Mouse (Mus musculus) large intestine, adult 2 months (tissue): ENCODE measurements around the gene Heatr6. TPM values are rescaled to one million over a fixed set of nuclear protein-coding genes. Genes with fewer than 3 reads are reported as not detected.
A peak's percentile ranks its signal among the peaks of the same experiment; 100 is the strongest.

Experiments
- DNase-seq: peaks from one replicate; pipeline ENCODE4 v3.0.0-alpha.2; 2012; ENCODE audit warnings: low read depth, low spot score
- WGBS: fragments of 180-500 bp; shearing (Covaris S2); methylation state at CpG from one replicate; pipeline ENCODE4 v1.1.7; 2018; 5-methylcytosine and 5-hydroxymethylcytosine counted together
- polyA plus RNA-seq: library from polyadenylated mRNA; depleted of rRNA; stranded (reverse); fragments of >200 nt; gene quantifications from 2 replicates; pipeline ENCODE4 v1.2.3, GENCODE M21; 2012

Heatr6 gene
- polyA plus RNA-seq, 1 experiment = 12.1 TPM

- WGBS = 74% methylated on average over 5 of the region's 5 CpGs
- DNase-seq = no peak
Measured at GRCm38 (mm10) chr11:83746681-83747080, 6.8 kb upstream of the Heatr6 start, which contains the start of gene Wfdc21. TSS of gene Wfdc21 (plus strand) at chr11:83746940.

GRCm38 (mm10) chr11:83747376-83748265 is 5.9 kb upstream of the Heatr6 start:
- no peak for DNase-seq
- 52% methylated on average over 6 of the region's 6 CpGs for WGBS

- WGBS = 4% methylated on average over 8 of the region's 8 CpGs
- DNase-seq = no peak
Measured at GRCm38 (mm10) chr11:83754227-83754626, 731 bp downstream of the Heatr6 start.

- WGBS = 66% methylated on average over 9 of the region's 9 CpGs
- DNase-seq = no peak
Measured at GRCm38 (mm10) chr11:83767306-83767705, 13.8 kb downstream of the Heatr6 start.

GRCm38 (mm10) chr11:83768976-83769375 is 15.5 kb downstream of the Heatr6 start:
- WGBS = 92% methylated on average over 4 of the region's 4 CpGs

GRCm38 (mm10) chr11:83771014-83771413 is 17.5 kb downstream of the Heatr6 start:
- 94% methylated on average over 7 of the region's 7 CpGs for WGBS
- no peak for DNase-seq

More at GRCm38 (mm10) chr11:83768976-83769375, 15.5 kb downstream of the Heatr6 start:
- DNase-seq = no peak

GRCm38 (mm10) chr11:83772341-83772740 is 18.8 kb downstream of the Heatr6 start:
- 95% methylated on average over 6 of the region's 6 CpGs for WGBS
- DNase-seq = no peak

GRCm38 (mm10) chr11:83773691-83774090 is 20.2 kb downstream of the Heatr6 start:
- WGBS = 93% methylated on average over 16 of the region's 16 CpGs
- no peak for DNase-seq

- DNase-seq = no peak
- WGBS = 94% methylated on average over 11 of the region's 11 CpGs
Measured at GRCm38 (mm10) chr11:83774324-83774723, 20.8 kb downstream of the Heatr6 start.

- no peak for DNase-seq
- 90% methylated on average over 8 of the region's 8 CpGs for WGBS
Measured at GRCm38 (mm10) chr11:83776798-83777197, 23.3 kb downstream of the Heatr6 start.

- 88% methylated on average over 14 of the region's 14 CpGs for WGBS
- DNase-seq = no peak
Measured at GRCm38 (mm10) chr11:83783931-83784600, 30.6 kb downstream of the Heatr6 start.

GRCm38 (mm10) chr11:83784661-83785060 is 31.2 kb downstream of the Heatr6 start:
- no peak for DNase-seq
- WGBS = 83% methylated on average over 2 of the region's 2 CpGs

GRCm38 (mm10) chr11:83785366-83785765 is 31.9 kb downstream of the Heatr6 start:
- WGBS = 6% methylated on average over 2 of the region's 2 CpGs

GRCm38 (mm10) chr11:83786835-83787234 is 33.3 kb downstream of the Heatr6 start:
- WGBS = 28% methylated on average over 4 of the region's 4 CpGs
- DNase-seq = peak; percentile 72

More at GRCm38 (mm10) chr11:83785366-83785765, 31.9 kb downstream of the Heatr6 start:
- peak; percentile 45 for DNase-seq

GRCm38 (mm10) chr11:83787401-83788021 is 34.0 kb downstream of the Heatr6 start:
- no peak for DNase-seq

GRCm38 (mm10) chr11:83788331-83788730 is 34.8 kb downstream of the Heatr6 start:
- DNase-seq = no peak
- WGBS = 85% methylated on average over 8 of the region's 8 CpGs

More at GRCm38 (mm10) chr11:83787401-83788021, 34.0 kb downstream of the Heatr6 start:
- WGBS = 80% methylated on average over 15 of the region's 15 CpGs

- DNase-seq = peak; percentile 59
Measured at GRCm38 (mm10) chr11:83789259-83789658, 35.8 kb downstream of the Heatr6 start.

GRCm38 (mm10) chr11:83791133-83791532 is 37.6 kb downstream of the Heatr6 start:
- no peak for DNase-seq
- 84% methylated on average over 4 of the region's 4 CpGs for WGBS

More at GRCm38 (mm10) chr11:83789259-83789658, 35.8 kb downstream of the Heatr6 start:
- WGBS = 14% methylated on average over 13 of the region's 13 CpGs

GRCm38 (mm10) chr11:83792316-83792914 is 38.9 kb downstream of the Heatr6 start:
- DNase-seq = peak; percentile 43
- 19% methylated on average over 12 of the region's 12 CpGs for WGBS

GRCm38 (mm10) chr11:83793264-83793663 is 39.8 kb downstream of the Heatr6 start:
- no peak for DNase-seq
- WGBS = 79% methylated on average over 14 of the region's 14 CpGs
